Mouse (Mus musculus): ENCODE data around the gene Cdhr1.

GRCm38 (mm10) chr14:37110456-37110855 is 12.3 kb upstream of the Cdhr1 start:
- TF ChIP-seq EP300 (optimal IDR thresholded peaks at IDR 0.05) (no peak), CTCF (IDR thresholded peaks at IDR 0.05; ENCODE audit: low read depth) (no peak)

All from stomach, postnatal 0 days (tissue).